Mouse (Mus musculus) kidney, adult 2 months (tissue): ENCODE measurements at regions not wholly inside any gene's neighbourhood (a gene's known extent, or its start where the extent isn't known, plus 50 kb on each side); places are given as distances from the start of the nearest gene placed in this dataset.

Source experiments
- DNase-seq: peaks from one replicate; pipeline ENCODE4 v3.0.0; 2021
- H3K27ac ChIP-seq: fragments of 200-500 bp; 2 replicates; pipeline ENCODE4 v1.5.1; 2012; ENCODE audit warnings: low read depth, low read length, control low read depth, inconsistent platforms; ENCODE audit not compliant: insufficient read depth
- H3K27me3 ChIP-seq: fragments of 200-500 bp; replicated peaks from 2 replicates; pipeline ENCODE4 v1.6.1; 2012; ENCODE audit warnings: mild to moderate bottlenecking, moderate library complexity, low read length, inconsistent platforms; ENCODE audit not compliant: control insufficient read depth, insufficient read depth
- H3K36me3 ChIP-seq: fragments of 200-500 bp; 2 replicates; pipeline ENCODE4 v1.6.1; 2012; ENCODE audit warnings: mild to moderate bottlenecking, moderate library complexity, low read length, inconsistent platforms; ENCODE audit not compliant: control insufficient read depth, insufficient read depth
- H3K4me1 ChIP-seq: fragments of 200-500 bp; 2 replicates; pipeline ENCODE4 v1.6.1; 2011; ENCODE audit warnings: low read length; ENCODE audit not compliant: control insufficient read depth, insufficient read depth
- H3K4me3 ChIP-seq: fragments of 200-500 bp; 2 replicates; pipeline ENCODE4 v1.5.1; 2011; ENCODE audit warnings: mild to moderate bottlenecking, low read depth, low read length, control low read depth; ENCODE audit not compliant: insufficient read depth
- CTCF ChIP-seq: fragments of 200-500 bp; conservative IDR thresholded peaks from 2 replicates; pipeline ENCODE4 v1.5.1; 2011; ENCODE audit warnings: low read depth, mild to moderate bottlenecking, control low read depth, low read length, moderate library complexity, mixed read lengths; ENCODE audit not compliant: insufficient read depth, insufficient read length
- POLR2A ChIP-seq: fragments of 200-500 bp; IDR thresholded peaks from one replicate; pipeline ENCODE4 v1.6.1; 2011; ENCODE audit warnings: low read depth, low read length, control low read depth
- WGBS: fragments of 180-500 bp; shearing (Covaris S2); methylation state at CpG from one replicate; pipeline ENCODE4 v1.1.7; 2018; 5-methylcytosine and 5-hydroxymethylcytosine counted together

DNA sequence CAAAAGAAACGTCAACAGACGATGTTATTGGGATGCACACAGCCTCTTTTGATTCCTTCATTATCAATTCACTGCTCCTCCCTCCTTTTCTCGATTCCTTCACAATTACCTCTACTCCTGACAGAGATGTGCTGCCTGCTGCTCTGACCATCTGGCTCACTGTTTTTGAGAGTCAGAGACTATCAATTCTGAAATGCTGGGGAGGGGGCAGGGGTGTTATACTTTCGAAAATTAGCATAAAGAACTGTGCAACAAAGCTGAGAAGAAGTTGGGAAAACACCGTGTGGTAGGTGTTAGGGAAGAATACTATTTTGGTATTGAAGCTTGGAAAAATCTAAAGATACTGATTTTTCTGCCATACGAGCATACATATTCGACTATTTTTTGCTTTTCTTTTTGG, 96.4 kb downstream of the Nedd1 start:
- DNase-seq: no peak
- WGBS: 82% methylated on average over 7 of the region's 7 CpGs
- TF ChIP-seq POLR2A (no peak), CTCF (no peak)
- Histone ChIP-seq H3K4me3 (no peak overlapping the region), H3K27me3 (no peaks in the 10 kb centered on the region; the same call in 1 of the 2 replicates), H3K36me3 (no peaks in the 10 kb centered on the region), H3K4me1 (no peaks in the 10 kb centered on the region), H3K27ac (no peak overlapping the region)

DNA sequence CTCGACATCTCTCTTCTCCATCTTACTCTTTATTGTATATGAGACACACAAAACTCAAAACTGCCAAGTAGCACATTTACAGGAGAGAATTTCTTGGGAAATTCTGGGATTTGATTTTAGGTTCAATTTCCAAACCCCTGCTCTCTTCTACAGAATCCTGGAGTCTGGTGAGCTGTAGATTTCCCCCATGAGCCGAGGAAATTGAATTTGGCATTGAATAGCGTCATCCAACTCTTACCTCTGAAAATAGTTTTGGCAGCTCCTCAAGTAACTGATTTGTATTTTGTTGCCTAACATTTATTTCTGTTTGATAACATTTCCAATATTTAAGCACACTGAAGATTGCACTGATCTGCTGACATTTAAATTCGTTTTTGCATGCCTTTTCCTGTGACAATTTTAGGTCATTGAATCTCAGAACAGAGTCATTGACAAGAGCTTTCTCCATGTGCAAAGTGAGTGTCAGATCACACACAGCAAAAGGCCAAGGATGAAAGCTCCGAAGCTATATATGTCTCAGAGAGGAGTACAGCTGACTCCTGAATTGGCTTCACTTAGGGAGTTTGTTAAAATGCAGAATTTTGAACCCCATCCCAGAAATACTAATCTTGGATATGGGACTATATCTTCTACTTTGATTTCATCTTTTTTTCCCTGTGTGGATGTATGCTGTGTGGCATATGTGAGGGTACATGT, 106.4 kb downstream of the Nedd1 start:
- DNase-seq: no peak
- Histone ChIP-seq H3K36me3 (no peaks in the 10 kb centered on the region), H3K27ac (no peak overlapping the region), H3K4me3 (no peak overlapping the region), H3K4me1 (no peaks in the 10 kb centered on the region), H3K27me3 (no peaks in the 10 kb centered on the region)
- WGBS: 78% methylated on average over 4 of the region's 5 CpGs
- TF ChIP-seq CTCF (no peak), POLR2A (no peak)

DNA sequence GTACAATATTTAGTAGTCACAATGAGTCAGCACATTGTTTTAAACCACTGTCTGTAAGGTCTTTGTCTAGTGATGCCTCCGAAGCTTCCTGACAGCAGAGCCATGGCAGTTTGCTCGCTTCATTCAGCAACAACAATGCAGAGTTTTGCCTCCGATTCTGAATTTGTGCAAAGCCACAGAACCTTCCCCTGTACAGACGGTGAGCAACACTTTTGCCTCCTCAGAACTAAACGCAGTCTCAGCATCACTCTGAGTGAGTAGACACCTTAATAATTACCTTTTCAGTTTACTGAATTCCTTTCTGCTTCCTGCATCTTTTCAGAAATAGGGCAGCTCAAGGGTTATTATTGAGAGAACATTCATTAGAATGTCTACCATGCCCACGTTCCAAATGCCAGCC, 107.9 kb downstream of the Nedd1 start:
- no peaks in the 10 kb centered on the region for H3K27me3 ChIP-seq
- no peak overlapping the region for H3K27ac ChIP-seq
- H3K4me3 ChIP-seq: no peak overlapping the region
- WGBS: 76% methylated on average over 6 of the region's 6 CpGs
- TF ChIP-seq POLR2A: no peak
- no peak for TF ChIP-seq CTCF
- no peaks in the 10 kb centered on the region for H3K36me3 ChIP-seq
- no peaks in the 10 kb centered on the region for H3K4me1 ChIP-seq
- DNase-seq: no peak

DNA sequence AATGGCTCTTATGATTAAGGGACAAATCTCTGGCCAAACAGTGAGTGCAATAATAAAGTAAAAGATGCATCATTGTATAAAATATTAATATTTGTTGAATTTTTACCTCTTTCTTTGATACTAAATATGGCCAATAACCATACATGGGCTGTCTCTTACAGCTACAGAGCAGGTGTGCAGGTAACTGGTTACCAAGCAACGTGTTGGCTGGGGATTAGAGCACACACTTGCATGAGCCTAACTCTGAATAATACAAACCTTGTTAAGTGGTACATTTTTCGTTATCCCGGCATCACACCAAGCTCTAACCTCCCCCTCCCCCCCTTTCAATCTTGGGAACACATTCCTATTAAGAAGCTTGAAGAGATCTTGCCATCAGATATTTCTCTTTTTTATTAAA, 111.2 kb downstream of the Nedd1 start:
- Histone ChIP-seq H3K4me3 (no peak overlapping the region), H3K27ac (no peak overlapping the region), H3K4me1 (no peaks in the 10 kb centered on the region), H3K27me3 (no peaks in the 10 kb centered on the region), H3K36me3 (no peaks in the 10 kb centered on the region)
- DNase-seq: no peak
- TF ChIP-seq CTCF (no peak), POLR2A (no peak)
- WGBS: 90% methylated on average over 3 of the region's 3 CpGs

DNA sequence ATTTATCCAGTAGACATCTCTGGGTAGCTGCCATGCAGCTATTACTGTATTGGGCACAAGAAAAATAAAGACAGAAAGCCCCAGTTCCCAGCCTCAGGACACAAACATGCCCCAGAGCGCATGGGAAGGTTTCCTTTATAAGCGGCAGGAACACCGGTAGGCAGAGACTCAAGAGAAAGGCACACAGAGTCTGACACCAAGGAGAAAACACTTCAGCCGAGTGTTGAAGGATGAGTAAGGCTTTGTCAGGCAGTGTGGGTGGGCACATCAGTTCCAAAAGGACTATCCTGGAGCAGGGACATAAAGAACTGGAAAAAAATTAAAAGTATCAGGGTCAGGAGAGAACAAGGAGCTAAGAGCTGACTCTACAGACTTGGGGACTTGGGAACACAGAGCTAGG, 115.5 kb downstream of the Nedd1 start:
- no peak overlapping the region for H3K27ac ChIP-seq
- H3K4me3 ChIP-seq: no peak overlapping the region
- H3K27me3 ChIP-seq: no peaks in the 10 kb centered on the region
- 75% methylated on average over 4 of the region's 4 CpGs for WGBS
- TF ChIP-seq POLR2A (no peak), CTCF (no peak)
- no peaks in the 10 kb centered on the region for H3K36me3 ChIP-seq
- no peaks in the 10 kb centered on the region for H3K4me1 ChIP-seq
- no peak for DNase-seq

DNA sequence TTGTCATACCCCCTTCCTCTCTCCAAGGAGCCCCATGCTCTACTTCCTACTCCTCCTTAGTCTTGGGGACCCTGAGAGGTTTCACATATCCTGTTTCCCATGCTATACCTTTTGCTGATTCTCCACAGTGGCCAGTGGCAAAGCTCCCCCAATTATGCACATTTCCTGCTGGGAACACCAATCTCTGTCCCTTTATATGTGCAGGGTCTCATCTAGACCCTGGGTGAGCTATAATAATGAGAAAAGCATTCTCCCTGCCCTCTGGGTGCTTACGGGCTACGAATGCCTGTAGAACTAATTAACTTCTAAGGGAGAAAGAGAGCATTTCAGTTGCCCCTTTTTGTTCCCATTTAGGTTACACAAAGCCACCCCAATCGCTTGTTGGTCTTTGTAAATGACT, 116.6 kb downstream of the Nedd1 start:
- Histone ChIP-seq H3K27ac (no peak overlapping the region), H3K36me3 (no peaks in the 10 kb centered on the region), H3K4me1 (no peaks in the 10 kb centered on the region), H3K4me3 (no peak overlapping the region), H3K27me3 (no peaks in the 10 kb centered on the region)
- 80% methylated on average over 3 of the region's 3 CpGs for WGBS
- no peak for TF ChIP-seq CTCF
- DNase-seq: no peak

DNA sequence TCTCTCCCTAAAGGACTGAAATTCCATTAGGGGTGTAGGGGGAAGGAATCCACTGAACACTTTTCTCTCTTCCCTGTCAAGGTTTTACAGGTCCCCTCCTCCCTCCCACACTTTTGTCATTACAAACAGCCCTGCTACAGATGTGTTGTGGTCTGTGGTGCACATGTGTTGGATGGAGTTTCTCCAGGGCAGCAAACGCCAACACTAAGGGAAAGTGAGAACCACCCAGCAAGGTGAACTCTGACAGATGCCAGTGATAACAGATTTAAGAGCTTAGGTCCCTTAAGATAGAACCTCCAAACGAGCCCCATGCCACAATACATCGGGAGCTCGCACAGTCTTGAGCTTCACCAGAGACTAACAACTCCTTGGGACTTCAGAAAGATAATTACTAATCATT, 122.1 kb downstream of the Nedd1 start:
- Histone ChIP-seq H3K4me1 (no peaks in the 10 kb centered on the region), H3K27ac (no peak overlapping the region), H3K27me3 (no peaks in the 10 kb centered on the region), H3K4me3 (no peak overlapping the region), H3K36me3 (no peaks in the 10 kb centered on the region)
- no peak for DNase-seq
- WGBS: 79% methylated on average over 4 of the region's 4 CpGs
- TF ChIP-seq POLR2A (no peak), CTCF (no peak)

DNA sequence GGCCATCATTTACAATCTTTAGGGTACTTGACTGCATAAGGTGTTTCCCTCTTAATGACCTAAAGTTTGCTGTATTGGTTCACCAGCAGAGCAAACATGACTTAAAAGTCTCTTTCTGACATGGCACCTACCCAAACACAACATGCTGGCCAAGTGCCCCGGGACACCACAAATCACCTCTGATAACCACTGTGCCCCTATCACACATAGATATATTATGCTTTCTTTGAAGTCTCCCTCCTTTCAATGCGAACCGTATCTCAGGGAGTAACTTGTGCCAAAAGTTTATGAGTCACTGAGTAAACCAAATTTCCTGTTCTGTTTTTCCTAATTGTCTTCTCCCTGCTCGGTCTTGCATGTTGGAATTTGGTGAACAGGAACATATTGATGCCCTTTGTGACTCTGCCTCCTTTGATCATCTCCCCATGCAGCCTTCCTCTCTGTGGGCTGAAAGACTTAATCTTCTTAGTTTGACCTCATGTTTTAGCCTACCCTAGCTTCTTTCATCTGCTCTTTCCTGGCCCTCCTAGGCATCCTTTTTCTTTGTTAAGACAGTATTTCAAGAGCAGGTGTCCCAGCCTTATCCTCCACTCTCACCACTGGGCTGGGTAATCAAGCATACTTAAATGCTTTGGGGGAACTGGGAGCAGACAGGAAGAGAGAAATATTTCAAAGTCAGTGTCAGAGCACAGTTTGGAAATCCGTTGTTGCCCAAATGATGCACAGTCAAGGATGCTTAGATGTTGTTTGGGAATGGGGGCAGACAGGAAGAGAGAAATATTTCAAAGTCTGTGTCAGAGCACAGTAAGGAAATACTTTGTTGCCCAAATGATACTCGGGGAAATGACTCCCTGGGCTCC, 126.5 kb downstream of the Nedd1 start:
- H3K27me3 ChIP-seq: no peaks in the 10 kb centered on the region
- H3K27ac ChIP-seq: no peak overlapping the region
- H3K4me3 ChIP-seq: no peak overlapping the region
- H3K36me3 ChIP-seq: no peaks in the 10 kb centered on the region
- no peak for DNase-seq
- H3K4me1 ChIP-seq: no peaks in the 10 kb centered on the region
- WGBS: 10% methylated on average over 6 of the region's 6 CpGs
- TF ChIP-seq CTCF (no peak), POLR2A (no peak)
